Mouse (Mus musculus): ENCODE data around the gene Cwc22. TPM values are rescaled to one million over a fixed set of nuclear protein-coding genes. Genes with fewer than 3 reads are reported as not detected.
"Not testable (repeated sequence)": the region's sequence is repeated elsewhere in the genome, so short reads cannot be mapped to it uniquely, and the experiment has no call there.

The Cwc22 gene
- polyA plus RNA-seq, 1 experiment from 2014 or later, result 23.8 TPM

DNA sequence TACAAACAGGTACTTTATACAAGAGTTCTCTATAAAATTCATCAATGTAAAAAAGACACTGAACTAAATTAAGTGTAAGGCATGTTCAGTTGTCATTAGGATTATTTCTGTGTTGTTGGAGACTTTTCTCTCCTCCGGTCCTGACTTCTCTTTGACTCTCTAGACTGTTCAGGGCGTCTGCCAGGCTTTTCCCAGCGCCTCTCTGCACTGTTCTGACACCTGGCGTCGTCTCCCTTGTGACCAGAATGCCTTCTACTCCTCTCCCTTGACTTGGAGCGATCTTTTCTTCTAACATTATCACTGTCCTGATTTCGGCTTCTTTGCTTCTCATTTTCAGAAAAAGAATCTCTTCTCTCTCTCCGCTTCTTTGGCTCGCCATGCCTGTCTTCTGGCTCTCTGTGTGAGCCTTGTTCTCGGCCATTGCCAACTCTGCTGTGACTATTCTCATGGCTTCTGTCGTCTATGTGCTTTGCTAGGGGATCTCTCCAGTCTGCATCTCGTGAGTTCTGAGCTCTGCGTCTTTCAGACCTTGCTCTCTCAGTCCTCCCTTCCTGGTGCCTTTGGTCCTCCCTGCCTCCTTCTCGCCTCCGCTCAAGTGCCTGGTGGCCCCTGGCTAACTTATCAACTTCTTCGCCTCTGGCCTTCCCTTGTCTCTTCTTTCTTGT, 50.1 kb downstream of the Cwc22 start:
- H3K9ac ChIP-seq (ENCODE audit: low read depth, low read length); H3K36me3 ChIP-seq (ENCODE audit: control insufficient read depth, insufficient read depth, low read length); H3K4me3 ChIP-seq (ENCODE audit: low read depth, low read length); H3K4me1 ChIP-seq (ENCODE audit: control insufficient read depth, insufficient read depth, low read length); ATAC-seq (replicated peaks; ENCODE audit: insufficient number of reproducible peaks, low FRiP score, low TSS enrichment); H3K9me3 ChIP-seq (replicated peaks; ENCODE audit: control insufficient read depth, low read length); H3K27me3 ChIP-seq (ENCODE audit: control insufficient read depth, insufficient read depth, low read length); H3K4me2 ChIP-seq; H3K27ac ChIP-seq (ENCODE audit: low read depth, low read length): not testable (repeated sequence)
- WGBS (ENCODE audit: insufficient replicate concordance), result 93% methylated on average over 16 of the region's 16 CpGs

DNA sequence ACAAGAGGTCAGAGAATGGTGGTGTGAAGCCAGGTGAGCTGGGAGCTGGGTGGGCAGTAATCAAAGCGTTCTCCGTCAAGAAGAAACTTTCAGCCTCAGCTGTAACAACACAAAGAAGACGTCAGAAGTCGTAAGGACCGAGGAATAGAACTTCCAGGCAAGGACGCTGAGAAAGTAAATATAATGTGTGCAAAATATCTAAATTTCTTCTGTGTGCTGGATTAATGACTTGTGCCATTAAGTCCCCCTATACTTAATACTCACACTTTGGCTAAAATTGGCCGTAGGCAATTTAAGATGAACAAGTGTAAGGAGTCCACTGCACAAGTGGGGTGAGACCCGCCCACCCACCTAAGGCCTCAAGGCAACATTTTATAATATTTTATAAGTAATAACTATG, 51.3 kb downstream of the Cwc22 start:
- H3K4me1 ChIP-seq (ENCODE audit: control insufficient read depth, insufficient read depth, low read length), result no peaks in the 10 kb centered on the region
- WGBS (ENCODE audit: insufficient replicate concordance), result 89% methylated on average over 8 of the region's 8 CpGs

DNA sequence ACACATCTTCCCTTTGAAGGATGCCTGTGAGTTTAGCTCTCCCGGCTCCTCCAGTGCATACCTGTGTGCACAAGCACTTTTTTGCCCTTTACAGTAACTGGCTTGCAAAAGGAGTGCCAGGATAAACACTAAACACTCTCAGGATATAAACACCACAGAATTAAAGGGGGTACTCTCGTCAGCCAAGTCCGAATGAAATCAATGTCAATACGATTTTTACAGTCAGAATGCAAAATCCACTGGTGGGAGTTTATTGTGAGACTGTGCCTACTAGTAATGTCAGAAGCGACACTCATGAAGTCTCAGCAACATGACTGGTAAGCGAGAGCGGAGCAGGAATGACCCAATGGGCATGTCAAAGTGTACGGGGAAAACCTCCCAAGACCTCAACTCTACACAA, 52.7 kb downstream of the Cwc22 start:
- Histone ChIP-seq H3K27ac (ENCODE audit: low read depth, low read length) (no peak overlapping the region), H3K27me3 (ENCODE audit: control insufficient read depth, insufficient read depth, low read length) (no peaks in the 10 kb centered on the region), H3K4me2 (no peak overlapping the region), H3K4me3 (ENCODE audit: low read depth, low read length) (no peak overlapping the region), H3K36me3 (ENCODE audit: control insufficient read depth, insufficient read depth, low read length) (peaks cover 3% of the 10 kb centered on the region; the same call in 1 of the 2 replicates), H3K9me3 (replicated peaks; ENCODE audit: control insufficient read depth, low read length) (0 out of 2 replicates have a peak, but pooled peaks cover 2% of the 10 kb centered on the region), H3K4me1 (ENCODE audit: control insufficient read depth, insufficient read depth, low read length) (no peaks in the 10 kb centered on the region), H3K9ac (ENCODE audit: low read depth, low read length) (no peak overlapping the region)
- no peak for ATAC-seq (replicated peaks; ENCODE audit: insufficient number of reproducible peaks, low FRiP score, low TSS enrichment)
- 94% methylated on average over 8 of the region's 8 CpGs for WGBS (ENCODE audit: insufficient replicate concordance)

More for the DNA sequence above, 51.3 kb downstream of the Cwc22 start:
- Histone ChIP-seq H3K27ac (ENCODE audit: low read depth, low read length) (no peak overlapping the region), H3K27me3 (ENCODE audit: control insufficient read depth, insufficient read depth, low read length) (no peaks in the 10 kb centered on the region), H3K4me3 (ENCODE audit: low read depth, low read length) (no peak overlapping the region), H3K4me2 (no peak overlapping the region), H3K9me3 (replicated peaks; ENCODE audit: control insufficient read depth, low read length) (0 out of 2 replicates have a peak, but pooled peaks cover 2% of the 10 kb centered on the region), H3K9ac (ENCODE audit: low read depth, low read length) (no peak overlapping the region), H3K36me3 (ENCODE audit: control insufficient read depth, insufficient read depth, low read length) (peaks cover 9% of the 10 kb centered on the region)
- no peak for ATAC-seq (replicated peaks; ENCODE audit: insufficient number of reproducible peaks, low FRiP score, low TSS enrichment)

GRCm38 (mm10) chr2:77892573-77892972, 53.6 kb downstream of the Cwc22 start:
- no peak for ATAC-seq (replicated peaks; ENCODE audit: insufficient number of reproducible peaks, low FRiP score, low TSS enrichment)
- no peak overlapping the region for H3K4me2 ChIP-seq
- H3K4me3 ChIP-seq (ENCODE audit: low read depth, low read length), result no peak overlapping the region
- H3K36me3 ChIP-seq (ENCODE audit: control insufficient read depth, insufficient read depth, low read length), result peaks cover 3% of the 10 kb centered on the region; the same call in 1 of the 2 replicates
- H3K9ac ChIP-seq (ENCODE audit: low read depth, low read length), result no peak overlapping the region
- no peaks in the 10 kb centered on the region for H3K27me3 ChIP-seq (ENCODE audit: control insufficient read depth, insufficient read depth, low read length)
- H3K4me1 ChIP-seq (ENCODE audit: control insufficient read depth, insufficient read depth, low read length), result no peaks in the 10 kb centered on the region
- H3K9me3 ChIP-seq (replicated peaks; ENCODE audit: control insufficient read depth, low read length), result 0 out of 2 replicates have a peak, but pooled peaks cover 2% of the 10 kb centered on the region
- no peak overlapping the region for H3K27ac ChIP-seq (ENCODE audit: low read depth, low read length)
- 84% methylated on average over 4 of the region's 4 CpGs for WGBS (ENCODE audit: insufficient replicate concordance)

DNA sequence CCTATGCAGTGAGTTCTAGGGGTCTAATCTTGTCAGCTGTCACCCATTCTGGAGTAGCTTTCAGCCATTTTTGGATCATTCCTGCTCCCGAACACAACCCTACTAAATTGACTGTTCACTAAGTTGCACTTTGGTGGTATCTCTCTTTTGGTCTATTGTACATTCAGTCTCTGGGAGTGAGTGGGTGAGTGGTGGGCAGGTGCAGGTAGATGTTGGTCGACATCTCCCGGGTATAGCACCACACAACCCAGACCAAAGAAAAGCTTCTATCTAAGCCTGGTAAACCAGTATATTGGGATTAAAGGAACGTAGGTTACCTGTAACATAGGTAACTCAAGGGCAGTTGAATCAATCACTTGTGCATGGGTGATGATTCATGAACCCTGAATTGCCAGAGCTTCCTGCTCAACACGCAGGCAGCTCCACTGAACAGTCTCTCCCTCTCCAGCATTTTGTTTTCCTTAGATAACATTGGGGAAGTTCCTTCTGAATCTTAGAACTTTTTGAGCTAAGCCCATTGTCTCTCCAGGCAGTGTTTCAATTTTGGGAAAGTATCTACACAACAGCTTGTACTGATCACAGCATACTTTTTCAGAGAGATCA, 55.2 kb downstream of the Cwc22 start:
- 86% methylated on average over 5 of the region's 5 CpGs for WGBS (ENCODE audit: insufficient replicate concordance)
- H3K9ac ChIP-seq (ENCODE audit: low read depth, low read length), result no peak overlapping the region
- H3K36me3 ChIP-seq (ENCODE audit: control insufficient read depth, insufficient read depth, low read length), result peaks cover 3% of the 10 kb centered on the region; the same call in 1 of the 2 replicates
- no peak for ATAC-seq (replicated peaks; ENCODE audit: insufficient number of reproducible peaks, low FRiP score, low TSS enrichment)
- no peak overlapping the region for H3K27ac ChIP-seq (ENCODE audit: low read depth, low read length)
- 0 out of 2 replicates have a peak, but pooled peaks cover 2% of the 10 kb centered on the region for H3K9me3 ChIP-seq (replicated peaks; ENCODE audit: control insufficient read depth, low read length)
- H3K27me3 ChIP-seq (ENCODE audit: control insufficient read depth, insufficient read depth, low read length), result no peaks in the 10 kb centered on the region
- H3K4me3 ChIP-seq (ENCODE audit: low read depth, low read length), result no peak overlapping the region
- no peaks in the 10 kb centered on the region for H3K4me1 ChIP-seq (ENCODE audit: control insufficient read depth, insufficient read depth, low read length)
- no peak overlapping the region for H3K4me2 ChIP-seq

GRCm38 (mm10) chr2:77889949-77890348, 56.2 kb downstream of the Cwc22 start:
- no peak for ATAC-seq (replicated peaks; ENCODE audit: insufficient number of reproducible peaks, low FRiP score, low TSS enrichment)
- Histone ChIP-seq H3K4me3 (ENCODE audit: low read depth, low read length) (no peak overlapping the region), H3K4me2 (no peak overlapping the region), H3K27me3 (ENCODE audit: control insufficient read depth, insufficient read depth, low read length) (no peaks in the 10 kb centered on the region), H3K36me3 (ENCODE audit: control insufficient read depth, insufficient read depth, low read length) (peaks cover 3% of the 10 kb centered on the region; the same call in 1 of the 2 replicates), H3K9ac (ENCODE audit: low read depth, low read length) (no peak overlapping the region), H3K4me1 (ENCODE audit: control insufficient read depth, insufficient read depth, low read length) (no peaks in the 10 kb centered on the region), H3K27ac (ENCODE audit: low read depth, low read length) (no peak overlapping the region), H3K9me3 (replicated peaks; ENCODE audit: control insufficient read depth, low read length) (0 out of 2 replicates have a peak, but pooled peaks cover 2% of the 10 kb centered on the region)
- 92% methylated on average over 6 of the region's 6 CpGs for WGBS (ENCODE audit: insufficient replicate concordance)

DNA sequence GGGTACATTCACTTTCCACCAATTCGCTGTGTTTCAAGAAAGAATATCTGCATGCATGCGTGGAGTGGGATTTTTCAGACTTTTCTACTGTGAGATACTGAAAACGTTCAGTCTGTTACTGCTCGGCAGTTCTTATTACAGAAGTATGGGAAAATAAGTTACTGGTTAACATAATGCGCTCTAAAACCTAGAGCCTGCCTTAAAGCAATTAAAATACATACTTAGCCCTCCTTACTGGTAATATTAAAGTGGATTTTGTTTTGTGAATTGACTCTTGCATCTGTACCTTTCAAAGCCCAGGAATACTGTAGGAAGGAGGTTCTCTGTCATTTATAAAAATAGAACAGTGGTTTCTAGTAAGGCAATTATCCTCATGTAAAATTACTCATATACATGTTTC, 56.8 kb downstream of the Cwc22 start:
- H3K36me3 ChIP-seq (ENCODE audit: control insufficient read depth, insufficient read depth, low read length), result peaks cover 2% of the 10 kb centered on the region; the same call in 1 of the 2 replicates
- no peak overlapping the region for H3K9ac ChIP-seq (ENCODE audit: low read depth, low read length)
- no peak overlapping the region for H3K4me2 ChIP-seq
- H3K4me3 ChIP-seq (ENCODE audit: low read depth, low read length), result no peak overlapping the region
- no peaks in the 10 kb centered on the region for H3K27me3 ChIP-seq (ENCODE audit: control insufficient read depth, insufficient read depth, low read length)
- no peaks in the 10 kb centered on the region for H3K4me1 ChIP-seq (ENCODE audit: control insufficient read depth, insufficient read depth, low read length)
- WGBS (ENCODE audit: insufficient replicate concordance), result 89% methylated on average over 5 of the region's 5 CpGs
- H3K27ac ChIP-seq (ENCODE audit: low read depth, low read length), result no peak overlapping the region
- 0 out of 2 replicates have a peak, but pooled peaks cover 2% of the 10 kb centered on the region for H3K9me3 ChIP-seq (replicated peaks; ENCODE audit: control insufficient read depth, low read length)
- no peak for ATAC-seq (replicated peaks; ENCODE audit: insufficient number of reproducible peaks, low FRiP score, low TSS enrichment)

DNA sequence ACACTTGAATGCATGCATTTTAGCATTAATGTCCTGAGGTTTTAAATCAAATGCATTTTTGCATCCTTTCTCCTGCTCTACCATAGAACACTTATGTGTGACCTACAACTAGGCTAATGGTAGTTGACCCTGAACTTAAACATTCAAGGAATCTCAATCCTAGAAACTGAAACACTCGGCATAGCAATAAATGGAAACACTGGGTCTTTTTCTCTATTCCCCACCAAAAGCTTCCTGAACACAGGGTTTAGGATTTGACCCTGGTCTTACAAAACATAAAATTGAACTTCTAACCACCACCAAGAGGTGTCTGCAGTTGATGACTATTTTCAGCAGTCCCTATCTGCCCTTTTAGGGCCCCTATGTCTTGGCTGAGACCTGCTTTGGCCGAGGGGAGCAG, 57.3 kb downstream of the Cwc22 start:
- Histone ChIP-seq H3K9me3 (replicated peaks; ENCODE audit: control insufficient read depth, low read length) (0 out of 2 replicates have a peak, but pooled peaks cover 2% of the 10 kb centered on the region), H3K4me2 (no peak overlapping the region), H3K9ac (ENCODE audit: low read depth, low read length) (no peak overlapping the region), H3K4me3 (ENCODE audit: low read depth, low read length) (no peak overlapping the region), H3K27me3 (ENCODE audit: control insufficient read depth, insufficient read depth, low read length) (no peaks in the 10 kb centered on the region), H3K36me3 (ENCODE audit: control insufficient read depth, insufficient read depth, low read length) (no peaks in the 10 kb centered on the region), H3K27ac (ENCODE audit: low read depth, low read length) (no peak overlapping the region), H3K4me1 (ENCODE audit: control insufficient read depth, insufficient read depth, low read length) (no peaks in the 10 kb centered on the region)
- ATAC-seq (replicated peaks; ENCODE audit: insufficient number of reproducible peaks, low FRiP score, low TSS enrichment), result no peak
- 65% methylated on average over 2 of the region's 2 CpGs for WGBS (ENCODE audit: insufficient replicate concordance)
